Mouse (Mus musculus): ENCODE results near the gene Stk32b.

DNA sequence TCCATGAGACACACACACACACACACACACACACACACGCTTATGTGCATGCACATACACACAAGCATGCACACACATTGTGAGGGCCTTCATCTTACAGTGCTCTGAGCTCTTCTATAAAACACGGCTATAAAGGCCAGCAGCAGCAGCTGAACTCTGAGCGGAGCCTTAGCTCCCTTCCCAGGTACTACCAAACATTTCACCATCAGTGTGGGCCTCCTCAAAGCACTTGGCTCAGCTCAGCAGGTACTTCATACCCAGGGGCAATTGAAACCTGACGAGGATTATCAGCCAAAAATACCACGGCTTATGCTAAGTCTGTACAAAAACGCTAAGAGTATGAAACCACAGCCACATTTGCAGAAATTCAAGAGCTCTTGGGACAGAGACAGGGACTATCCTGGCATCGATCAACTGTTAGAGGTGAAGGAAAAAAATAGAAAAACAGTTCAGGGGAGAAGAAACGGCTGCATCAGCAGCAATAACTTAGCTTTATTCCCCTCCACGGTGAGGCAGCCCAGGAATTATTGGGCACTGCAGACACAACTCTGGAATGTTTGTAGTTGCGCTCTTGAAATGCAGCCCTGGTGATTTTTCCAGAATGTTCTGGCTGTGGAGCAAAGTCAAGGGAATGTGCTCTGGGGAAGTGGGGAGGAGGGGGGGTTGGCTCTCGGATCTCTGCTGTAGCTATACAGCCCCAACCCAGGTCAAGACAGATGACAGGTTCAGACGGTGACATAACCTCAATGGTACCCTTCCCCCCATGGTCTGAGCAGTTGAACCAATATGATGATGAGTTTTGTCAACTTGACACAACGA is 27.1 kb upstream of the Stk32b start:
- no peak for TF ChIP-seq CTCF (IDR thresholded peaks at IDR 0.05; ENCODE audit: control insufficient read depth, insufficient read depth, insufficient read length)
- no peak for TF ChIP-seq USF1 (IDR thresholded peaks at IDR 0.05; ENCODE audit: low read depth)
- no peak for TF ChIP-seq MAX (IDR thresholded peaks at IDR 0.05)

Measured in C2C12 (cell line).